Comparison of ENCODE assay signal across 15 mouse cellular contexts in genomic region chr12:89134774-89135307, GRCm38 (mm10).
"Had no signal": no experiment of that assay in that cellular context is flagged by ENCODE, and none has a peak within 500 bp of the region (broad histone marks: within the 10 kb centered on the region; RNA-seq: fewer than 3 reads in every experiment).

No protein-coding gene starts in this region.

- H3K27me3 ChIP-seq: limb, embryonic 13.5 days; liver, embryonic 12.5 days; liver, embryonic 15.5 days; lung, embryonic 15.5 days; midbrain, embryonic 13.5 days; neural tube, embryonic 13.5 days; stomach, embryonic 15.5 days had no signal

- H3K4me2 ChIP-seq: limb, embryonic 13.5 days; liver, embryonic 12.5 days; liver, embryonic 15.5 days; lung, embryonic 15.5 days; midbrain, embryonic 13.5 days; neural tube, embryonic 13.5 days; stomach, embryonic 15.5 days had no signal

- H3K36me3 ChIP-seq: limb, embryonic 10.5 days; limb, embryonic 13.5 days; liver, embryonic 12.5 days; liver, embryonic 15.5 days; lung, embryonic 15.5 days; midbrain, embryonic 13.5 days; neural tube, embryonic 13.5 days; stomach, embryonic 15.5 days had no signal

- H3K4me1 ChIP-seq: limb, embryonic 10.5 days; limb, embryonic 13.5 days; liver, embryonic 12.5 days; liver, embryonic 15.5 days; lung, embryonic 15.5 days; midbrain, embryonic 13.5 days; stomach, embryonic 15.5 days had no signal

- DNase-seq: layer of hippocampus, adult 9-11 months; right cerebral cortex, postnatal 25 days; spleen, adult 18-20 months had no signal

- ATAC-seq: liver, embryonic 12.5 days; midbrain, embryonic 13.5 days; midbrain, embryonic 16.5 days had no signal

- H3K4me3 ChIP-seq: layer of hippocampus, adult 2 months; limb, embryonic 10.5 days; limb, embryonic 13.5 days; liver, embryonic 12.5 days; liver, embryonic 15.5 days; lung, embryonic 15.5 days; midbrain, embryonic 13.5 days; myocyte; neural tube, embryonic 13.5 days; stomach, embryonic 15.5 days had no signal

- H3K9ac ChIP-seq: limb, embryonic 13.5 days; liver, embryonic 12.5 days; liver, embryonic 15.5 days; lung, embryonic 15.5 days; midbrain, embryonic 13.5 days; neural tube, embryonic 13.5 days; stomach, embryonic 15.5 days had no signal

- H3K27ac ChIP-seq: kidney, postnatal 0 days; layer of hippocampus, adult 2 months; limb, embryonic 10.5 days; limb, embryonic 13.5 days; liver, embryonic 12.5 days; liver, embryonic 15.5 days; lung, embryonic 15.5 days; midbrain, embryonic 13.5 days; neural tube, embryonic 13.5 days; stomach, embryonic 15.5 days had no signal

- H3K9me3 ChIP-seq: limb, embryonic 10.5 days; limb, embryonic 13.5 days; liver, embryonic 12.5 days; liver, embryonic 15.5 days; lung, embryonic 15.5 days; midbrain, embryonic 13.5 days; neural tube, embryonic 13.5 days; stomach, embryonic 15.5 days had no signal
